Mouse (Mus musculus) adrenal gland, postnatal 4 days (tissue): ENCODE measurements around the gene 1700057G04Rik. TPM values are rescaled to one million over a fixed set of nuclear protein-coding genes. Genes with fewer than 3 reads are reported as not detected.
"Not testable (repeated sequence)": the region's sequence is repeated elsewhere in the genome, so short reads cannot be mapped to it uniquely, and the experiment has no call there.

ENCODE experiments used
- DNase-seq, 2 experiments: peaks; one replicate each; pipeline ENCODE4 v3.0.0; 2021 to 2022; ENCODE audit warnings: low spot score in 2 of 2, mixed read lengths in 2 of 2
- total RNA-seq, 2 experiments: library from RNA; stranded (reverse); gene quantifications; 2 replicates each; pipeline ENCODE4 v1.2.3; 2021

The 1700057G04Rik gene
- total RNA-seq, 2 experiments from 2014 or later = not detected

- no peak for DNase-seq
Observed at GRCm38 (mm10) chr9:92301213-92301612, 8.0 kb upstream of the 1700057G04Rik start.

- no peak for DNase-seq
Observed at GRCm38 (mm10) chr9:92305075-92305474, 4.1 kb upstream of the 1700057G04Rik start.

- DNase-seq = no peak
Observed at GRCm38 (mm10) chr9:92305620-92306220, 3.5 kb upstream of the 1700057G04Rik start.

GRCm38 (mm10) chr9:92316791-92317190, 7.6 kb downstream of the 1700057G04Rik start:
- no peak for DNase-seq

- DNase-seq = not testable (repeated sequence)
Observed at GRCm38 (mm10) chr9:92325936-92326335, 16.8 kb downstream of the 1700057G04Rik start.

GRCm38 (mm10) chr9:92326813-92327212, 17.6 kb downstream of the 1700057G04Rik start:
- DNase-seq = no peak

GRCm38 (mm10) chr9:92331383-92331782, 22.2 kb downstream of the 1700057G04Rik start:
- no peak for DNase-seq

- DNase-seq = no peak
Observed at GRCm38 (mm10) chr9:92334845-92335244, 25.7 kb downstream of the 1700057G04Rik start.

GRCm38 (mm10) chr9:92335277-92335818, 26.2 kb downstream of the 1700057G04Rik start:
- DNase-seq = no peak

GRCm38 (mm10) chr9:92337063-92337462, 27.9 kb downstream of the 1700057G04Rik start:
- no peak for DNase-seq

GRCm38 (mm10) chr9:92337661-92338060, 28.5 kb downstream of the 1700057G04Rik start:
- no peak for DNase-seq

- DNase-seq = no peak
Observed at GRCm38 (mm10) chr9:92338954-92339353, 29.8 kb downstream of the 1700057G04Rik start.

- DNase-seq = no peak
Observed at GRCm38 (mm10) chr9:92351924-92352323, 42.7 kb downstream of the 1700057G04Rik start.

- no peak for DNase-seq
Observed at GRCm38 (mm10) chr9:92353306-92353705, 44.1 kb downstream of the 1700057G04Rik start.

GRCm38 (mm10) chr9:92360691-92361310, 51.6 kb downstream of the 1700057G04Rik start:
- DNase-seq = no peak

GRCm38 (mm10) chr9:92363478-92363877, 54.3 kb downstream of the 1700057G04Rik start:
- no peak for DNase-seq

- no peak for DNase-seq
Observed at GRCm38 (mm10) chr9:92368920-92369319, 59.7 kb downstream of the 1700057G04Rik start.

- DNase-seq = no peak
Observed at GRCm38 (mm10) chr9:92373896-92374295, 64.7 kb downstream of the 1700057G04Rik start.

- DNase-seq = no peak
Observed at GRCm38 (mm10) chr9:92374705-92375199, 65.6 kb downstream of the 1700057G04Rik start.

GRCm38 (mm10) chr9:92375378-92375777, 66.2 kb downstream of the 1700057G04Rik start:
- DNase-seq = no peak

GRCm38 (mm10) chr9:92377967-92378366, 68.8 kb downstream of the 1700057G04Rik start:
- DNase-seq = no peak

GRCm38 (mm10) chr9:92379240-92379639, 70.1 kb downstream of the 1700057G04Rik start:
- no peak for DNase-seq
